Mouse (Mus musculus): Measurements from ENCODE around the gene Rabgap1l. TPM values are rescaled to one million over a fixed set of nuclear protein-coding genes. Genes with fewer than 3 reads are reported as not detected.
"Not testable (repeated sequence)": the region's sequence is repeated elsewhere in the genome, so short reads cannot be mapped to it uniquely, and the experiment has no call there.

Rabgap1l gene
- total and polyA plus RNA-seq, 3 experiments: 12.9 to 325 (median 302) TPM

DNA sequence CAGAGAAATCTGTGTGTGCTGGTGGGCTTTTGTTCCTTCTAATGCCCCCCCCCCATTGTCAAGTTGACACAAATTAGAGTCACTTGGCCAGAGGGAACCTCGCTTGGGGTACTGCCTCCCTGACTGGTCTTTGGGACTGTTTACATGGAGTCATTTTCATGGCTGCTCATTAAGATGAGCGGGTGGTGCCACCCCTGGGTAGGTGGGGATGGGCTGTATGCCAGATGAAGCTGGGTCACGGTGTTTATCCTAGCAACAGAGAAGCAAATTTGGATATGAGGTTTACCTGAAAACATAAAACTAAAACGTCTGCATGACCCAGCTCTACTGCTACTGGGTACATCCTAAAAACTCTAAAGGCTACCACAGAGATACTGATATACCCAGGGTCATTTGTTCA is 354.2 kb downstream of the Rabgap1l start:
- Histone ChIP-seq H3K36me3 (replicated peaks) (peaks cover 29% of the 10 kb centered on the region), H3K4me1 (ENCODE audit: insufficient read depth, low read depth, low read length) (no peaks in the 10 kb centered on the region), H3K4me3 (ENCODE audit: low read depth, low read length) (no peak overlapping the region), H3K27me3 (ENCODE audit: insufficient read depth, low read length) (no peaks in the 10 kb centered on the region), H3K9me3 (replicated peaks) (no peaks in the 10 kb centered on the region)
- no peak for TF ChIP-seq TAL1 (conservative IDR thresholded peaks at IDR 0.05; ENCODE audit: low read depth, low read length)
- TF ChIP-seq GATA1 (IDR thresholded peaks at IDR 0.05; ENCODE audit: borderline replicate concordance, low read length): no peak
- no peak for TF ChIP-seq POLR2AphosphoS5 (IDR thresholded peaks at IDR 0.05; ENCODE audit: insufficient replicate concordance, low read depth, low read length)
- TF ChIP-seq CTCF (IDR thresholded peaks at IDR 0.05; ENCODE audit: low read depth, low read length): no peak
- TF ChIP-seq GATA2 (IDR thresholded peaks at IDR 0.05; ENCODE audit: borderline replicate concordance, low read depth, low read length): no peak
- DNase-seq (ENCODE audit: low spot score): no peak
- no peak for ATAC-seq (ENCODE audit: extremely low read depth, insufficient number of reproducible peaks, low FRiP score, poor library complexity, severe bottlenecking)

DNA sequence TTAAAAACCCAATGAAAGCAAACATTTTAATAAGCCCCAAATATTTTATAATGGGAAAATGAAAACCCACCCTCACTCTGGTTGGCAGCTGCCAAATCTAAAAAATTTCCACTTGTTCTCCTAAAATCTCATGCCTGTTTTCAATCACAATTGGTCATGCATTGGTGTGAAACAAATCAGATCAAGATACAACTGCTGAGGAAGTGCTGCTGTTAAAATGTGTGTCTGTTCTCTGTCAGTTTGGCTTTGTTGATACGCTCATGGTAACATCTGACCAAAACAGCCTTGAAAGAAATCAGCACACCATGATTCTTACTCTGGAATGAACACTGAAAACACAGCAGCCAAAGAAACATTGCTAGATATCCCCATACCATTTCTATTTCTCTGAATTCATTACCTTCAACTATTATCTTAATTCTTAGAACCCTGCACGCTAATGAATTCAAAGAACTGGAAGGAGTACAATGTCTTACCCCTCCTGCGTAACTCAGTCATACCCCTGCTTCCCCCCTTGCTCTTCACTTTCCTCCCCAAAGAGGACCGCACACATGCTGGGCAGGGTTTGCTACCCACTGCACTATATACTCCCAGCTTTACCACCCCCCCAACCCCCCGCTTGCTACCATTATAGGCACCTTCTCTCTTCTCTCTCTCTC is 375.7 kb downstream of the Rabgap1l start:
- Histone ChIP-seq H3K27me3 (ENCODE audit: insufficient read depth, low read length) (no peaks in the 10 kb centered on the region), H3K4me3 (ENCODE audit: low read depth, low read length) (no peak overlapping the region), H3K4me1 (ENCODE audit: insufficient read depth, low read depth, low read length) (peaks cover 17% of the 10 kb centered on the region), H3K9me3 (replicated peaks) (no peaks in the 10 kb centered on the region), H3K36me3 (replicated peaks) (peaks cover 5% of the 10 kb centered on the region)
- ATAC-seq (ENCODE audit: extremely low read depth, insufficient number of reproducible peaks, low FRiP score, poor library complexity, severe bottlenecking) (no peak), DNase-seq (ENCODE audit: low spot score) (peak; percentile 1)
- no peak for TF ChIP-seq GATA1 (IDR thresholded peaks at IDR 0.05; ENCODE audit: borderline replicate concordance, low read length)
- TF ChIP-seq POLR2AphosphoS5 (IDR thresholded peaks at IDR 0.05; ENCODE audit: insufficient replicate concordance, low read depth, low read length): no peak
- TF ChIP-seq GATA2 (IDR thresholded peaks at IDR 0.05; ENCODE audit: borderline replicate concordance, low read depth, low read length): no peak
- TF ChIP-seq TAL1 (conservative IDR thresholded peaks at IDR 0.05; ENCODE audit: low read depth, low read length): no peak
- no peak for TF ChIP-seq CTCF (IDR thresholded peaks at IDR 0.05; ENCODE audit: low read depth, low read length)

DNA sequence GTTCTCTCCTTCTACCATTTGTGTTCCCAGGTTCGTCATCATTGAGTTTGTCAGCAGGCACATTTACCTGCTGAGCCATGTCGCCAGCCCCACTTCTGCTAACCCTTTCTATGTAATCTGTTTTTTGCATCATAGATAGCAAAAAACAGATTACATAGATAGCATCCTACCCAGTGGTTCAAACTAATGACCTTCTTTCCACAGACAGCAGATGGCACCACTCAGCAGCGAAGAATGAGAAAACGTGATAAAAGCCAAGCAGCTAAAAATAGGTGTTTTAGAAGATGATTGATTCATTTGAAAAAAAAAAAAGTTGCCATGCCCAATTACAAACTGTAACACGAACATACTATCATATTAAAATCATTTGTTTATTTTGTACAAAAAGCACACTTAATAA is 382.2 kb downstream of the Rabgap1l start:
- Histone ChIP-seq H3K4me3 (ENCODE audit: low read depth, low read length) (no peak overlapping the region), H3K4me1 (ENCODE audit: insufficient read depth, low read depth, low read length) (no peaks in the 10 kb centered on the region), H3K27me3 (ENCODE audit: insufficient read depth, low read length) (no peaks in the 10 kb centered on the region), H3K9me3 (replicated peaks) (no peaks in the 10 kb centered on the region), H3K36me3 (replicated peaks) (peaks cover 9% of the 10 kb centered on the region)
- no peak for ATAC-seq (ENCODE audit: extremely low read depth, insufficient number of reproducible peaks, low FRiP score, poor library complexity, severe bottlenecking)
- DNase-seq (ENCODE audit: low spot score): no peak
- TF ChIP-seq TAL1 (conservative IDR thresholded peaks at IDR 0.05; ENCODE audit: low read depth, low read length): no peak
- TF ChIP-seq POLR2AphosphoS5 (IDR thresholded peaks at IDR 0.05; ENCODE audit: insufficient replicate concordance, low read depth, low read length): no peak
- TF ChIP-seq CTCF (IDR thresholded peaks at IDR 0.05; ENCODE audit: low read depth, low read length): no peak
- TF ChIP-seq GATA1 (IDR thresholded peaks at IDR 0.05; ENCODE audit: borderline replicate concordance, low read length): no peak
- TF ChIP-seq GATA2 (IDR thresholded peaks at IDR 0.05; ENCODE audit: borderline replicate concordance, low read depth, low read length): no peak

DNA sequence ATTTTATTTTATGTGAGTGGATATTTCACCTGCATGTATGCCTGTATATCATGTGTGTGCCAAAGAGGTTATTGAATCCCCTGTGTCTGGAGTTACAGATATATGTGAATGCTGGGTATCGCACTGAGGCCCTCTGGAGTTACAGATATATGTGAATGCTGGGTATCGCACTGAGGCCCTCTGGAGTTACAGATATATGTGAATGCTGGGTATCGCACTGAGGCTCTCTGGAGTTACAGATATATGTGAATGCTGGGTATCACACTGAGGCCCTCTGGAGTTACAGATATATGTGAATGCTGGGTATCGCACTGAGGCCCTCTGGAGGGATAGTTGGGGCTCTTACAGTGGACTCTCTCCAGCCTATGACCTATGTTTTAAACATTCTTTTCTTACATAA is 383.3 kb downstream of the Rabgap1l start:
- H3K36me3 ChIP-seq (replicated peaks); ATAC-seq (ENCODE audit: extremely low read depth, insufficient number of reproducible peaks, low FRiP score, poor library complexity, severe bottlenecking); H3K4me3 ChIP-seq (ENCODE audit: low read depth, low read length); DNase-seq (ENCODE audit: low spot score); H3K9me3 ChIP-seq (replicated peaks); H3K27me3 ChIP-seq (ENCODE audit: insufficient read depth, low read length); H3K4me1 ChIP-seq (ENCODE audit: insufficient read depth, low read depth, low read length): not testable (repeated sequence)

DNA sequence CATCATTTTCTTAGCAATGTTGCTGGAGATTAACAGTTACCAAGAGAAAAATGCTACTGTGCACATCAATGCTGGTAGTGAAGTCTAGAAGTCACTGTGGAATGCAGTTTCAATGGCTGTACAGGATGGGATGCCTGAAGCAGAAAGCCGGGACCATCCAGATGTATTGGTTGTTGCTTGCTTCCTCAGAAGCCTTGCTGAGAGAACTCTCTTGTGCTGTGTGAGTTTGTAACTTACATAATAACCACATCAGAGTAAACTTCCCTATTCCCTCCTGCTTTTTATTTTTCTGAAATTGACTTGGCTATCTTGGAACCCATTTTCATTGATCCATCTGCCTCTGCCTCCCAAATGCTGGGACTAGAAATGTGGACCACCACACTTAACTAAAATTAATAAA is 383.9 kb downstream of the Rabgap1l start:
- H3K4me1 ChIP-seq (ENCODE audit: insufficient read depth, low read depth, low read length): no peaks in the 10 kb centered on the region
- no peaks in the 10 kb centered on the region for H3K27me3 ChIP-seq (ENCODE audit: insufficient read depth, low read length)
- TF ChIP-seq TAL1 (conservative IDR thresholded peaks at IDR 0.05; ENCODE audit: low read depth, low read length): no peak
- TF ChIP-seq GATA2 (IDR thresholded peaks at IDR 0.05; ENCODE audit: borderline replicate concordance, low read depth, low read length): no peak
- no peak for TF ChIP-seq POLR2AphosphoS5 (IDR thresholded peaks at IDR 0.05; ENCODE audit: insufficient replicate concordance, low read depth, low read length)
- no peak for TF ChIP-seq CTCF (IDR thresholded peaks at IDR 0.05; ENCODE audit: low read depth, low read length)
- TF ChIP-seq GATA1 (IDR thresholded peaks at IDR 0.05; ENCODE audit: borderline replicate concordance, low read length): no peak
- H3K9me3 ChIP-seq (replicated peaks): no peaks in the 10 kb centered on the region
- H3K36me3 ChIP-seq (replicated peaks): peaks cover 4% of the 10 kb centered on the region
- no peak overlapping the region for H3K4me3 ChIP-seq (ENCODE audit: low read depth, low read length)
- no peak for ATAC-seq (ENCODE audit: extremely low read depth, insufficient number of reproducible peaks, low FRiP score, poor library complexity, severe bottlenecking)
- DNase-seq (ENCODE audit: low spot score): no peak

DNA sequence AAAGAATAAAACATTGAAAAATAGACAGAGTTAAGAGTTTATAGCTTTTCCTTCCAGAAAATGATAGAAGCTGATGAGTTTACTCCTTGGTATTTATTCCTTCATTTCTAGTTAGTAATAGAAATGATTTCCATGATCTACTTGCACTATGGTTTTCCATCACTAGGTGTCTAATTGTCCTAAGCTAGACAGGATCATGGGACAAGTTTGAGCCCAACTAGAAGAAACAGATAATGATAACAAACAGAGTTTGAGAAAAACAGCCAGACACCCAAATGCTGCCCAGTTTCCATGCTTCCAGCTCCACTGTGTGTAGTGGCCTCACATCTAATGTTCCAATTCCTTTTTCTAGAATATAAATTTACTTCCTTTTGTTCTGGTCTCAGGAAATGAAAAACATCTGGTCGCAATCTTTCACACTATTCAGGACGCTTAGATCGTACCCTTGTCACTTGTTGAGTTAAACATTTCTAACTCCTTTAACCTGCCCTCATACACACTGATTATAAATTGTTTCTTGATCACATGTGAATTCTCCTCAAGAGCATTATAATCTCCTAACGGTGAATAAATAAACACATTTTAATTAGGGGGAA is 384.6 kb downstream of the Rabgap1l start:
- no peaks in the 10 kb centered on the region for H3K4me1 ChIP-seq (ENCODE audit: insufficient read depth, low read depth, low read length)
- H3K9me3 ChIP-seq (replicated peaks): no peaks in the 10 kb centered on the region
- peaks cover 12% of the 10 kb centered on the region for H3K36me3 ChIP-seq (replicated peaks)
- no peaks in the 10 kb centered on the region for H3K27me3 ChIP-seq (ENCODE audit: insufficient read depth, low read length)
- DNase-seq (ENCODE audit: low spot score) (no peak), ATAC-seq (ENCODE audit: extremely low read depth, insufficient number of reproducible peaks, low FRiP score, poor library complexity, severe bottlenecking) (no peak)
- H3K4me3 ChIP-seq (ENCODE audit: low read depth, low read length): no peak overlapping the region
- TF ChIP-seq CTCF (IDR thresholded peaks at IDR 0.05; ENCODE audit: low read depth, low read length) (no peak), GATA1 (IDR thresholded peaks at IDR 0.05; ENCODE audit: borderline replicate concordance, low read length) (no peak), TAL1 (conservative IDR thresholded peaks at IDR 0.05; ENCODE audit: low read depth, low read length) (no peak), POLR2AphosphoS5 (IDR thresholded peaks at IDR 0.05; ENCODE audit: insufficient replicate concordance, low read depth, low read length) (no peak), GATA2 (IDR thresholded peaks at IDR 0.05; ENCODE audit: borderline replicate concordance, low read depth, low read length) (no peak)

All from G1E (cell line).